Mouse (Mus musculus) heart, postnatal 10 days (tissue): ENCODE results near the gene Nop9. TPM values are rescaled to one million over a fixed set of nuclear protein-coding genes. Genes with fewer than 3 reads are reported as not detected.

Experiments
- DNase-seq, 2 experiments: peaks; one replicate each; pipeline ENCODE4 v3.0.0; 2021
- intact Hi-C: fragments of 180-260 bp; cut with DNase I; formaldehyde crosslinking; loops from one replicate; pipeline ENCODE4 v1.15.1; 2025
- total RNA-seq, 2 experiments: library from RNA; stranded (reverse); gene quantifications; 2 replicates each; pipeline ENCODE4 v1.2.3; 2021

Nop9 gene
- total RNA-seq, 2 experiments from 2014 or later = 14.5 to 18.7 TPM

DNA sequence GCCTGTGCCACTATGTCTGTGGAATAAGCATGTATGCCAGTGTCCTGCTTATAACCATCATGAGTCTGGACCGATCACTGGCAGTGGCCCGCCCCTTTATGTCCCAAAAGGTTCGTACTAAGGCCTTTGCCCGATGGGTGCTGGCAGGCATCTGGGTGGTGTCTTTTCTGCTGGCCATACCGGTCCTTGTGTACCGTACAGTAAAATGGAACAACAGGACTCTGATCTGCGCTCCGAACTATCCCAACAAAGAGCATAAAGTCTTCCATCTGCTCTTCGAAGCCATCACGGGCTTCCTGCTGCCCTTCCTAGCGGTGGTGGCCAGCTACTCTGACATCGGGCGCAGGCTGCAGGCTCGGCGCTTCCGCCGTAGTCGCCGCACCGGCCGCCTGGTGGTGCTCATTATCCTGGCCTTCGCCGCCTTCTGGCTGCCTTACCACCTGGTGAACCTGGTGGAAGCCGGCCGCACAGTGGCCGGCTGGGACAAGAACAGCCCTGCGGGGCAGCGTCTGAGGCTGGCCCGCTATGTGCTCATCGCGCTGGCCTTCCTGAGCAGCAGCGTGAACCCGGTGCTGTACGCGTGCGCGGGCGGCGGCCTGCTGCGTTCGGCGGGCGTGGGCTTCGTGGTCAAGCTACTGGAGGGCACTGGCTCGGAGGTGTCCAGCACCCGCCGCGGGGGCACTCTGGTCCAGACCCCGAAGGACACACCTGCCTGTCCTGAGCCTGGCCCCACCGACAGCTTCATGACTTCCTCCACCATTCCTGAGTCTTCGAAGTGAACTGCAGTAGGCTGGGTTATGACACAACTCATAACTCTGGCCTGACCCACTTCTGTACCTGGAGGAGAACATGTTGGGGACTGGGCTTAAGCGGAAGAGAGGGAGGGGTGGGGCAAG, 22.3 kb downstream of the Nop9 start:
- peak; percentile 62 to 75 for DNase-seq
- intact Hi-C loops = no loop called here

DNA sequence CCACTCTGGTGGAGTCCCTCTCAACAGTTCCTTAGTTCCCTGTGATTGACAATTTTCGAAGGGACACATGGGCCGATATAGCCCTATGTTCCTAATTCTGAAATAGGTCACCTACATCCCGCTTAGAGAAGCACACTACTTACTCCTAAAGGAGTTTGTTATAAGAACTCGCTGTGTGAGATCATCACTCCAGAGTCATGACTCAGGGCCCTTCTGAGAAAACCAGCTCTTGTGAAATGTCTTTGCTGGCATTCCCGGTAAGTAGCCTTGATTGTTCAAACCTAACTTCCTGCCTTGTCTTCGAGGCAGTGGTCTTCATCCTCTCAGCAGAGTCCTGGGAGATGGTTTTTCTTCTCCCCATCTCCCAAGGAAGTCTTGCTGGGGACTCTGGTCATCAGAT, 23.1 kb downstream of the Nop9 start:
- no peak for DNase-seq
- intact Hi-C loops = no loop called here

DNA sequence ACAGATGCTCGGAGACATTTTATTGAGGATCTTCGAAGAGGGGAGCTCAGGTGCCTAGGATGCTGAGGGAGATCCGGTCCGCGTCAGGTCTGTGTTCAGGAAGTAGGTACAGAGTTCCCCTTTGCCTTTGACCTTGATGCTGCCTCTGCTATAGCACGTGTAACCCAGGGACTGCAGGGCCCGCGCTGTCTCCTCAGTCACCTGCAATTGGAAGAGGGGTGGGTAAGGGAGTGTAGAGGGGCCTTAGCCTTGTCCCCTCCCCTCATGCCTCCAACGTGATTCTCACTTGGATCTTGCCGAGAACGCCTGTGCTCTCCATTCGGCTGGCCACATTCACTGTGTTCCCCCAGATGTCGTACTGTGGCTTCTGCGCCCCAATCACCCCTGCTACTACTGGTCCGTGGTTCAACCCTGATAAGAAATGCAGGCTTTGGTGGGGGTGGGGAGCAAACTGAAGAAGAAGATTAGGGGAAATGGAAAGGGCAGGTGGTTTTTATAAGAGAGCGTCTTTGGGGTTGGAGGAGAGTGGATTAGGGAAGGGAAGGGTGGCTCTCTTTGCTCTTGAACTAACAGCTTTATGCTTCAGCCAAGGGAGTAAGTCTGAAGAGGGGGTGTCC, 23.7 kb downstream of the Nop9 start:
- no peak for DNase-seq
- intact Hi-C loops = no loop called here

GRCm38 (mm10) chr14:55776711-55777110, 31.2 kb downstream of the Nop9 start:
- no peak for DNase-seq
- intact Hi-C loops = no loop called here

DNA sequence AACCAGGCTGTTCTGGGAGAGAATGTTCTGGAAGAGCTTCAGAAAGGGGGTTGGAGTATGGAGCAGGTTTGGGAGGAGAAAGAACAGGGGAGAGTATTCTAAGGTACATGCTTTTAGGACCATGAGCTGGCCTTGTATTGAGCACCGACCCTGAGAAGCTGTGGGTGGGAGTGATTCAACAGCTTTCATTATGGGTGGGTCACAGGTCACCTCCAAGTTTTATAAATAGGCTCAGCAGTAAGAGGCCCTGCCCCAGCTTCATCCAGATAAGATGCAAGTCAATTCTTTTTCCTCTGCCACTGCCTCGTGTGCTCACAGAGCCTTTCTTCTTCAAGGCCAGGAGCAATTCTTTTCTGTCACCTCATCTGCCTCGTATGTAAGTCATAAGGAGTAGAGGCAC, 31.7 kb downstream of the Nop9 start:
- intact Hi-C loops = no loop called here
- DNase-seq = no peak

GRCm38 (mm10) chr14:55777806-55778205, 32.3 kb downstream of the Nop9 start:
- DNase-seq = no peak
- intact Hi-C loops = no loop called here

GRCm38 (mm10) chr14:55778686-55779085, 33.2 kb downstream of the Nop9 start:
- intact Hi-C loops = no loop called here
- DNase-seq = no peak

DNA sequence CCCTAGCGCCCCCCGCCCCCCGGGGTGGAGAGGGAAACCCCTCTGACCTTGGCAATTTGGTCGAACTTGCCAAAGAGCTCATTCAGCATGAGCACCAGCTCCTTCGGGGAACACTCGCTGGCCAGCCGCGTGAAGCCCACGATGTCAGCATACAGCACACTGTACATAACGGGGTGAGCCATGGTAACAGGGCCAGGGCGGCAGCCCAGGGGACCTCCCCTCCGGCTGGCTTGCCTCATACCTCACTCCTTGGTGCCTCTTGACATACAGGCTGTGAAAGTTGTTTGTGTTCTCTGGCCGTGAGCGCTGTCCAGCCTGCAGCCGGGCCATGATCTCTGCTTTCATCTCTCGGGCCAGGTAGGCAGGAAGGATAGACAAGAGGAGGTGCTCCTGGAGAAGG, 34.2 kb downstream of the Nop9 start:
- DNase-seq = no peak
- intact Hi-C loops = loop anchor here (2.0 to 10.0 kb wide), 3 partner anchors 83 to 795 kb away; partner anchors contain the start of genes Cenpj and Parp4

DNA sequence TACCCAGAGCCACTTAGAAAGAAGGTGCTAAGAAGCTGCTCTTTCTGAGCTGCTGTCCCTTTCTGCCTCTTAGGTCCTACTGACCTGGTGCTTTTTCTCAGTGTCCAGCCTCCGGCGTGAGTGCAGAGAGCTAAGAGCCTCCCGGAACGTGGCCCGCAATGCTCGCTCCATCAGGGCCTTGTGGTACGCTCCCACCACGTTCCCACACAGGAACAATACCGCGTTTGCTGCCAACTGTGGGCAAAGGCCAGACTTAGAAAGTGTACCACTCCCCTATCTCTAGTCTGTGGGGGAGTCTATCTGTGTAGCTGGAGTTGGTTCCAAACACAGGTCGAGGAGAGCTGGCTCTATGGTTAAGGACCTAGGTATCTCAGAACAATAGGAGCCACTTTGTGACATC, 35.2 kb downstream of the Nop9 start:
- intact Hi-C loops = loop anchor here (2.0 to 10.0 kb wide), 3 partner anchors 82 to 794 kb away; partner anchors contain the start of genes Cenpj and Parp4

GRCm38 (mm10) chr14:55781310-55781709, 35.8 kb downstream of the Nop9 start:
- DNase-seq = peak; percentile 77 to 82
- intact Hi-C loops = loop anchor here (2.0 to 10.0 kb wide), 3 partner anchors 81 to 793 kb away; partner anchors contain the start of genes Cenpj and Parp4

More for the DNA sequence above, 35.2 kb downstream of the Nop9 start:
- peak in 1 of 2 experiments; percentile 10 for DNase-seq

DNA sequence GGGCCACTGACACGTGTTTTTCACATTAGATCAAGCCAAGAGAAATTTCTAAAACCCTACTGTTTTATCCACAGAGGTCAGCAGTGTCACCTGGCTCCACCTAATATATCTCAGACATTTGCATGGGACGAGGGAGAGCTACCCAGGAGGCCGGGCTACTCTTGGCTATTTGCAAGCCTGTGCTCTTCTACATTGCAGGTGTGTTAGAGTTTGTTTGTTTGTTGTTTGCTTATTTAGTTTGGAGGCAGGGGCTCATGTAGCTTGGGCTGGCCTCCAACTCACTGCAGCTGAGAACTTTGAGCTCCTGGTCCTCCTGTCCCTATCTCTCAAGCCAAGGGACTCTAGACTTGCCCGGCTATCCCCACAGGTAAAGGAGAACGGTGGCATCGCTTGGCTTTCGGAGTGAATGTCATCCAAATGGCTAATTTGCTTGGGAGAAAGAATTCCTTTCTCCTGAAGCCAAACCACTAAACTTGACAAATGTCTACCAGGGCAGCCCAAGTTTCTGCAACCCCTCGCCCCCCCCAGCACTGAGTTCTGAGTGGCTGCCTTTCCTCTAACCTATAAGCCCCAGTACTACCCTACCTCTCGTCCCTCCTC, 37.0 kb downstream of the Nop9 start:
- DNase-seq = peak in 1 of 2 experiments; percentile 5
- intact Hi-C loops = loop anchor here (2.0 to 10.0 kb wide), 2 partner anchors 40 to 792 kb away; partner anchors contain the start of genes Cenpj, Nfatc4 and Parp4

DNA sequence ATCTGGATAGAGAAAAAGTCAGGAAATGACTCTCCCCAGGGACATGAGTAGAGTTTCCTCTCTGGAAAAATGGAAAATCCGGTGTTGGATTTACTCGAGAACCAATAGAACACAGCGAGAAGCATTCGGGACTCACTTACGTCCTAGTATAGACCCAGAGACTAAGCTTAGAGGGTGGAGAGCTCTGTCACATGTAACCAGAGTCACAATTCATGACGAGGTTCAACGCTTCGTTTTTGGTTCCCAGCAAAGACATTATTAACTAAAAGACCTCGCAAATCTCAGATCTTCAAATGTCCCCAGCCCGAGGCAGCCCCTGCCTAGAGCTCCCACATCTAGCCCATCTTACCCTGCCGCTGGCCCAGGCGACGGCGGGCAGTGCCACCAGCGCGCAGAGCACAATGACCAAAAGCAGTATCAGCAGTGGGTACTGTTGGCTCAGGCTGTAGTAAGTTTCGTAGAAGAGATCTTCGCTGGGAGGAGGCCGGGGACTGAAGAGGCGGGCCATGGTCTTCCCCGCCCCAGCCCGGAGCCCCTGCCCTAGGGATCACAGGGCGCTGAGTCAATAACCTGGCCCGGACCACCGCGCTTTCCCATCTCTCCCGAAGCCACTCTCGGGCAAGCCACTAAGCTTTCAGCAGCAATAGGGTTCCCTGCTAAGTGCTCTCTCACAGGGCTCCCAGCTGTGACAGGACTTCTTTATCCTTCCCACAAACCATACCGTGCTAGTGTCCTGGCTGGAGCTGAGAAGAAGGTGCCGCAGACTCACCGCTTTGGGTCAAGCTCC, 37.9 kb downstream of the Nop9 start:
- intact Hi-C loops = loop anchor here (2.0 to 10.0 kb wide), 2 partner anchors 39 to 791 kb away; partner anchors contain the start of genes Cenpj, Nfatc4 and Parp4
- peak; percentile 70 to 76 for DNase-seq

DNA sequence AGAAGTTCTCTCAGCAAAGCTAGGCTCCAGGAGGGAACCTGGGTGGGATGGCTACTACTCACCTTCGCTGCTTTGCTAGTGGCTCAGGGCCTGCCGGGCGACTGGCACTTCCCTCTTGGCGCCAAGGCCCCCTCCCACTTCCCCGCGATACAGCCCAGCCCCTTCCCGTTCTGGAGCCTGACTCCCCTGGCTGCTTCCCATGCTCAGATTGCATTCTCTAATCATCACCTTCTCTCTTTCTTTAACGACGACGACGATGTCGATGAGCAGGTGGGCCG, 38.4 kb downstream of the Nop9 start, which contains the start of gene Adcy4:
TSS of gene Adcy4 (minus strand) at position 138 of the 278 bp plus-strand sequence.
- DNase-seq = peak; percentile 40 to 47
- intact Hi-C loops = loop anchor here (2.0 to 10.0 kb wide), 2 partner anchors 39 to 791 kb away; partner anchors contain the start of genes Cenpj, Nfatc4 and Parp4

DNA sequence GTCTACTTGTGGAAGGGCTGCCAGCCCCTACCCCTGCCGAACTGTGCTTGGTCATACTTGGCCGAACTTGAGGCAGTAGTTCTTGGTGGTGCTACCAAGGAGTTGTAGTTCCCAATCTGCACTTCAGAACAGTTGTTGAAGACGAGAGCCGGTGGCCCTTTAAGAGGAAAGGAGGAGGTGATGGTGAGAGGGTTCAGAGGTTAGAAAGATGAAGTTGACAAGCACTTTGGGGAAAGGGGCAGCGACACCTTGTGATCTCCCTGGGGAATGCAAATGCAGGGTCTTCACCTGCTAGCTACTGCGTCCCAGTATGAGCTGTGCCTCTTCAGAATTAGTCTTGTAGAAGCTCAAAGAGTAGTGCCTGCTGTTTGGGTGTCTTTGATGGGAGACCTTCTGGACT, 39.7 kb downstream of the Nop9 start:
- DNase-seq = peak; percentile 12 to 14
- intact Hi-C loops = loop anchor here (10.0 kb wide), 1 partner anchor 790 kb away; the partner anchor contains the start of genes Cenpj and Parp4

DNA sequence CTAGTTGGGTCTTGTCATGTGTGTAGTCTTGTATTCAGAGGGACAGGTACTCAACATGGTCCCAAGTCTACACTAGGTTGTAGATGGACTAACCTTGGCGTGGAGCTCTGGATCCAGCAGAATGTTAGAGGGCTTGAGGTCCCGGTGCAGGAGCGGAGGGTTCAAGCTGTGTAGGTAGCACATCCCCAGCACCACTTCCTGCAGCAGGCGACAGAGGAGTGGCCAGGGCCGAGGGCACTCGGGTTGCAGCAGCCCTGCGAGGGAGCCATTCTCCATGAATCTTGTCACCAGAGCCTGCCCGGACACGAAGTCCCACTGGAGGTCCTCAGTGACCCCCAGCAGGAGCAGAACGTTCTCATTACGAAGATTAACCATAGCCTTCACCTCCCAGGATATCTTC, 42.2 kb downstream of the Nop9 start:
- intact Hi-C loops = loop anchor here (10.0 kb wide), 1 partner anchor 787 kb away; the partner anchor contains the start of genes Cenpj and Parp4
- DNase-seq = peak in 1 of 2 experiments; percentile 5

- DNase-seq = peak; percentile 49 to 56
- intact Hi-C loops = loop anchor here (10.0 kb wide), 1 partner anchor 786 kb away; the partner anchor contains the start of genes Cenpj and Parp4
These were observed 43.0 kb downstream of the Nop9 start, which contains the start of gene Ripk3 for GRCm38 (mm10) chr14:55788256-55789050. TSS of gene Ripk3 (minus strand) at chr14:55788865.

GRCm38 (mm10) chr14:55793461-55793860, 48.0 kb downstream of the Nop9 start:
- DNase-seq = peak in 1 of 2 experiments; percentile 0
- intact Hi-C loops = no loop called here

DNA sequence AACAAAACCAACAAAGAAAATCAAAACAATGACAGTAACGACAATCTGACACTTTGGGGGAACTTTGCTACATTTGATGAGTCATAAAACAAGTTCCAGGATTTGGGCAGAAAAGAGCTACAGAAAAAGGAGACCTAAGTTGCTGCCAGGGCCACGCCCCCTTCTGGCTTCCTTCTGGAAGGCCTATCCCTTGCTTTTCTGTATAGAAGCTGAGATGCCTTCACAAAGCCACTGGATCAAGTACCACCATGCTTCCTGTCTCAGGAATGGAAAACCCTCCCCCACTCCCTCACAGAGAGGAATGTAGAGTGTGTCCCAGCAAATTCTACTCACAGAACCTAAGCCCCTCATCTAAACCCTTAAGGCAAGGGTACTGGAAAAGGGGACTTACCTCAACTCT, 48.5 kb downstream of the Nop9 start:
- peak in 1 of 2 experiments; percentile 40 for DNase-seq
- intact Hi-C loops = no loop called here
